Mouse (Mus musculus): ENCODE measurements around the gene Patl1. TPM values are rescaled to one million over a fixed set of nuclear protein-coding genes. Genes with fewer than 3 reads are reported as not detected.

Patl1 gene
- total and polyA plus RNA-seq, 3 experiments, result 5.4 to 33.5 TPM; not detected in 1

GRCm38 (mm10) chr19:11886265-11886664, 25.9 kb upstream of the Patl1 start, which contains the start of gene Olfr1420:
Gene Olfr1420, plus strand, starts transcription at chr19:11886565.
- Histone ChIP-seq H3K36me3 (ENCODE audit: control insufficient read depth in 1 of 2, insufficient read depth in 2 of 2, low read length in 2 of 2) (no peaks in the 10 kb centered on the region), H3K4me3 (ENCODE audit: control insufficient read depth in 1 of 2, insufficient read depth in 1 of 2, low read depth in 2 of 2, low read length in 2 of 2) (no peak within 1 kb of the TSS), H3K79me2 (ENCODE audit: control insufficient read depth, insufficient read depth, low read length, poor library complexity) (no peaks in the 10 kb centered on the region), H3K4me1 (ENCODE audit: control insufficient read depth in 1 of 2, insufficient read depth in 2 of 2, low read length in 2 of 2) (no peaks in the 10 kb centered on the region), H3K9ac (ENCODE audit: control insufficient read depth, low read depth, low read length, poor library complexity, severe bottlenecking) (no peak within 1 kb of the TSS), H3K9me3 (replicated peaks; ENCODE audit: insufficient read depth, low read length) (no peaks in the 10 kb centered on the region), H3K27ac (ENCODE audit: control insufficient read depth, low read depth, low read length) (no peak within 1 kb of the TSS), H3K27me3 (ENCODE audit: control insufficient read depth in 1 of 2, insufficient read depth in 2 of 2, low read length in 2 of 2) (peaks cover 7 to 13% of the 10 kb centered on the region in 2 experiments)
- TF ChIP-seq ZKSCAN1 (IDR thresholded peaks at IDR 0.05; ENCODE audit: low read depth, low read length) (no peak), TAL1 (IDR thresholded peaks at IDR 0.05; ENCODE audit: low read length) (no peak)
- DNase-seq (ENCODE audit: low read depth, low spot score), result no peak

- Histone ChIP-seq H3K27me3 (ENCODE audit: control insufficient read depth in 1 of 2, insufficient read depth in 2 of 2, low read length in 2 of 2) (peaks cover 3% of the 10 kb centered on the region in 2 experiments; a peak in 3 of 4 replicates), H3K9ac (ENCODE audit: control insufficient read depth, low read depth, low read length, poor library complexity, severe bottlenecking) (peak overlapping the region; percentile 73), H3K36me3 (ENCODE audit: control insufficient read depth in 1 of 2, insufficient read depth in 2 of 2, low read length in 2 of 2) (peaks cover 5 to 27% of the 10 kb centered on the region in 2 experiments), H3K27ac (ENCODE audit: control insufficient read depth, low read depth, low read length) (peak overlapping the region; percentile 51), H3K79me2 (ENCODE audit: control insufficient read depth, insufficient read depth, low read length, poor library complexity) (peaks cover 17% of the 10 kb centered on the region), H3K4me3 (ENCODE audit: control insufficient read depth in 1 of 2, insufficient read depth in 1 of 2, low read depth in 2 of 2, low read length in 2 of 2) (peak overlapping the region; percentile 79 to 93), H3K4me1 (ENCODE audit: control insufficient read depth in 1 of 2, insufficient read depth in 2 of 2, low read length in 2 of 2) (peaks cover 0 to 10% of the 10 kb centered on the region in 2 experiments; a peak in 2 of 4 replicates), H3K9me3 (replicated peaks; ENCODE audit: insufficient read depth, low read length) (no peaks in the 10 kb centered on the region)
- peak; percentile 27 for DNase-seq (ENCODE audit: low read depth, low spot score)
- TF ChIP-seq MYB (IDR thresholded peaks at IDR 0.05; ENCODE audit: low read depth, low read length) (no peak), EP300 (IDR thresholded peaks at IDR 0.05; ENCODE audit: low read depth in 1 of 2, low read length in 2 of 2) (peak; percentile 78 to 85), MYC (IDR thresholded peaks at IDR 0.05; ENCODE audit: low read depth, low read length) (no peak), SMC3 (IDR thresholded peaks at IDR 0.05; ENCODE audit: low read depth, low read length) (no peak), ZNF384 (IDR thresholded peaks at IDR 0.05; ENCODE audit: low read depth, low read length) (no peak), USF1 (IDR thresholded peaks at IDR 0.05; ENCODE audit: low read depth, low read length) (no peak), TAL1 (IDR thresholded peaks at IDR 0.05; ENCODE audit: low read length) (peak; percentile 30), RCOR1 (IDR thresholded peaks at IDR 0.05; ENCODE audit: low read depth, low read length) (peak; percentile 55), MAFK (IDR thresholded peaks at IDR 0.05; ENCODE audit: borderline replicate concordance, low read depth, low read length) (no peak), GATA1 (IDR thresholded peaks at IDR 0.05; ENCODE audit: low read depth, low read length) (peak; percentile 67; the same call in 1 of the 2 replicates), NELFE (IDR thresholded peaks at IDR 0.05; ENCODE audit: low read depth, low read length) (no peak), USF2 (IDR thresholded peaks at IDR 0.05; ENCODE audit: borderline replicate concordance in 1 of 2, insufficient read depth in 1 of 2, low read depth in 1 of 2, low read length in 2 of 2) (no peak), GABPA (IDR thresholded peaks at IDR 0.05; ENCODE audit: low read depth, low read length) (no peak), BHLHE40 (IDR thresholded peaks at IDR 0.05; ENCODE audit: borderline replicate concordance, low read depth, low read length) (no peak), TBP (IDR thresholded peaks at IDR 0.05; ENCODE audit: low read depth, low read length) (no peak), TCF12 (IDR thresholded peaks at IDR 0.05; ENCODE audit: low read depth, low read length) (peak; percentile 63; the same call in 1 of the 2 replicates), RAD21 (IDR thresholded peaks at IDR 0.05; ENCODE audit: low read depth, low read length) (no peak), POLR2A (IDR thresholded peaks at IDR 0.05; ENCODE audit: control insufficient read depth in 1 of 2, insufficient read depth in 1 of 2, low read depth in 1 of 2, low read length in 2 of 2, poor library complexity in 1 of 2) (no peak), E2F4 (IDR thresholded peaks at IDR 0.05; ENCODE audit: borderline replicate concordance, low read depth, low read length) (no peak), ETS1 (IDR thresholded peaks at IDR 0.05; ENCODE audit: low read depth, low read length) (no peak), UBTF (IDR thresholded peaks at IDR 0.05; ENCODE audit: borderline replicate concordance, insufficient read depth, low read depth, low read length) (no peak), CHD2 (IDR thresholded peaks at IDR 0.05; ENCODE audit: low read length) (no peak), SIN3A (IDR thresholded peaks at IDR 0.05; ENCODE audit: low read length) (peak; percentile 45; the same call in 1 of the 2 replicates), ZMIZ1 (IDR thresholded peaks at IDR 0.05; ENCODE audit: low read depth, low read length) (no peak), MXI1 (IDR thresholded peaks at IDR 0.05; ENCODE audit: low read depth, low read length) (no peak), CTCF (IDR thresholded peaks at IDR 0.05 in 2 of 3, conservative IDR thresholded peaks at IDR 0.05 in 1 of 3; ENCODE audit: control insufficient read depth in 1 of 3, insufficient read depth in 1 of 3, low read depth in 2 of 3, low read length in 3 of 3, poor library complexity in 1 of 3, severe bottlenecking in 1 of 3) (no peak), POLR2AphosphoS2 (IDR thresholded peaks at IDR 0.05; ENCODE audit: low read length) (no peak)
Measured at GRCm38 (mm10) chr19:11911021-11911420, 1.2 kb upstream of the Patl1 start.
